ENCODE assay signal across 13 mouse cellular contexts in genomic region chr7:135580306-135581091, GRCm38 (mm10). TPM values are rescaled to one million over a fixed set of nuclear protein-coding genes. Genes with fewer than 3 reads are reported as not detected.
DNase-seq lines count a peak whose midpoint lies in the region; ATAC-seq and TF ChIP-seq lines count a peak whose summit lies in the region.
"Had no signal": no experiment of that assay in that cellular context is flagged by ENCODE, and none has a peak within 500 bp of the region (broad histone marks: within the 10 kb centered on the region; RNA-seq: fewer than 3 reads in every experiment).

No protein-coding gene starts in this region.

- peaks cover 16 to 46% of the 10 kb centered on the region in 2 experiments for H3K4me1 ChIP-seq in liver, embryonic 14.5 days (replicated peaks; ENCODE audit: control insufficient read depth in 2 of 2, insufficient read depth in 2 of 2, low read length in 1 of 2)
- H3K4me1 ChIP-seq in hindbrain, embryonic 10.5 days (replicated peaks) = peaks cover 11% of the 10 kb centered on the region; the same call in 1 of the 2 replicates
- peaks cover 14% of the 10 kb centered on the region for H3K4me1 ChIP-seq in embryonic facial prominence, embryonic 10.5 days
- H3K4me1 ChIP-seq: limb, embryonic 13.5 days had no signal

- no peak for TF ChIP-seq EP300 in liver, embryonic 14.5 days (IDR thresholded peaks at IDR 0.05; ENCODE audit: low read depth)

- no peak overlapping the region for H3K9ac ChIP-seq in liver, embryonic 14.5 days (replicated peaks)
- H3K9ac ChIP-seq: limb, embryonic 13.5 days had no signal

- no peak overlapping the region for H3K4me3 ChIP-seq in liver, embryonic 14.5 days (ENCODE audit: insufficient read depth in 1 of 2, low read depth in 2 of 2, low read length in 2 of 2)
- no peak overlapping the region for H3K4me3 ChIP-seq in hindbrain, embryonic 10.5 days
- H3K4me3 ChIP-seq in embryonic facial prominence, embryonic 10.5 days = no peak overlapping the region
- H3K4me3 ChIP-seq: limb, embryonic 13.5 days had no signal

- 18% methylated on average over 7 of the region's 7 CpGs for WGBS in liver, embryonic 14.5 days (ENCODE audit: insufficient replicate concordance)
- 83% methylated on average over 7 of the region's 7 CpGs for WGBS in hindbrain, embryonic 10.5 days
- WGBS in embryonic facial prominence, embryonic 10.5 days = 83% methylated on average over 7 of the region's 7 CpGs

- peak overlapping the region; percentile 31; the same call in 1 of the 2 replicates for H3K4me2 ChIP-seq in liver, embryonic 14.5 days (ENCODE audit: low read depth)
- H3K4me2 ChIP-seq: limb, embryonic 13.5 days had no signal

- no peaks in the 10 kb centered on the region for H3K36me3 ChIP-seq in liver, embryonic 14.5 days (replicated peaks; ENCODE audit: control insufficient read depth, insufficient read depth, low read depth)
- H3K36me3 ChIP-seq in hindbrain, embryonic 10.5 days = no peaks in the 10 kb centered on the region
- no peaks in the 10 kb centered on the region for H3K36me3 ChIP-seq in embryonic facial prominence, embryonic 10.5 days (replicated peaks)
- H3K36me3 ChIP-seq: limb, embryonic 13.5 days had no signal

- TF ChIP-seq CTCF in liver, embryonic 14.5 days (IDR thresholded peaks at IDR 0.05; ENCODE audit: low read depth) = no peak

- peak overlapping the region; percentile 27; the same call in 1 of the 2 replicates for H3K27ac ChIP-seq in liver, embryonic 14.5 days
- no peak overlapping the region for H3K27ac ChIP-seq in hindbrain, embryonic 10.5 days
- no peak overlapping the region for H3K27ac ChIP-seq in embryonic facial prominence, embryonic 10.5 days (replicated peaks)
- H3K27ac ChIP-seq: limb, embryonic 13.5 days had no signal

- intact Hi-C loops in left cerebral cortex, postnatal 4 days (cut with DNase I) = no loop called here

- H3K9me3 ChIP-seq in liver, embryonic 14.5 days (ENCODE audit: control insufficient read depth, low read length) = no peaks in the 10 kb centered on the region
- no peaks in the 10 kb centered on the region for H3K9me3 ChIP-seq in hindbrain, embryonic 10.5 days
- no peaks in the 10 kb centered on the region for H3K9me3 ChIP-seq in embryonic facial prominence, embryonic 10.5 days
- H3K9me3 ChIP-seq: limb, embryonic 13.5 days had no signal

- ATAC-seq in liver, embryonic 14.5 days (ENCODE audit: insufficient read depth) = peak; percentile 87
- ATAC-seq: forebrain, embryonic 14.5 days had no signal

- H3K27me3 ChIP-seq in liver, embryonic 14.5 days (ENCODE audit: control insufficient read depth, insufficient read depth, low read length) = no peaks in the 10 kb centered on the region
- H3K27me3 ChIP-seq in hindbrain, embryonic 10.5 days (ENCODE audit: insufficient read depth, poor library complexity, severe bottlenecking) = no peaks in the 10 kb centered on the region
- no peaks in the 10 kb centered on the region for H3K27me3 ChIP-seq in embryonic facial prominence, embryonic 10.5 days (replicated peaks; ENCODE audit: low read depth, poor library complexity, severe bottlenecking)

- DNase-seq in left cerebral cortex, adult 9 months (ENCODE audit: low spot score in 2 of 2) = peak; percentile 30 to 65
- no peak for DNase-seq in left cerebral cortex, postnatal 4 days
- peak; percentile 60 to 68 for DNase-seq in frontal cortex, postnatal 36 days (ENCODE audit: low spot score in 2 of 2)
- no peak for DNase-seq in liver, embryonic 14.5 days (ENCODE audit: low read depth in 3 of 3, low spot score in 3 of 3)
- DNase-seq in thymus, postnatal 10 days (ENCODE audit: low spot score in 2 of 2) = peak; percentile 8 to 20
- no peak for DNase-seq in Muller cell, postnatal 12 days (ENCODE audit: inconsistent ontology term)
- no peak for DNase-seq in hindbrain, embryonic 10.5 days (ENCODE audit: low spot score)
- no peak for DNase-seq in embryonic facial prominence, embryonic 10.5 days (ENCODE audit: low spot score)
- DNase-seq: adrenal gland, postnatal 36 days; cerebellum, postnatal 14 days had no signal

RNA-seq across cellular contexts. Expression of gene Ptpre, which starts 43.2 kb away (rescaled TPM):
- 10 to 100 TPM; 25.1 to 26.2 TPM for total RNA-seq in left cerebral cortex, postnatal 4 days (2021)
- 1.5 and 1.9 TPM in 2 replicates for polyA plus RNA-seq in liver, embryonic 14.5 days (2012; rRNA removed)
- polyA plus RNA-seq in liver, embryonic 14.5 days (2014; fragmentation: Nextera tagmentation; extraction: Ambion mirVana) = 1.7 and 1.8 TPM in 2 replicates
- 0.68 and 0.85 TPM in 2 replicates for polyA plus RNA-seq in hindbrain, embryonic 10.5 days (2016; fragmentation: Nextera tagmentation; extraction: Ambion mirVana)
- 0.68 and 1.0 TPM in 2 replicates for polyA plus RNA-seq in embryonic facial prominence, embryonic 10.5 days (2016; fragmentation: Nextera tagmentation; extraction: Ambion mirVana)

RNA-seq across cellular contexts. Expression of gene Clrn3, which starts 52.0 kb away (rescaled TPM):
- total RNA-seq in left cerebral cortex, postnatal 4 days (2021) = not detected
- polyA plus RNA-seq in liver, embryonic 14.5 days (2012; rRNA removed) = 0.02 TPM in 1 of 2 replicates, not detected in the other
- polyA plus RNA-seq in liver, embryonic 14.5 days (2014; fragmentation: Nextera tagmentation; extraction: Ambion mirVana) = not detected in 2 replicates
- polyA plus RNA-seq in hindbrain, embryonic 10.5 days (2016; fragmentation: Nextera tagmentation; extraction: Ambion mirVana) = not detected in 2 replicates
- polyA plus RNA-seq in embryonic facial prominence, embryonic 10.5 days (2016; fragmentation: Nextera tagmentation; extraction: Ambion mirVana) = not detected in 2 replicates
- total RNA-seq: adrenal gland, postnatal 36 days had no signal
- polyA plus RNA-seq: forebrain, embryonic 14.5 days; hindbrain, embryonic 11.5 days; limb, embryonic 13.5 days had no signal

Comparison
In these comparisons a context has a peak if more than half of its experiments do, and no peak if none do; other contexts are left out.
1. DNase-seq: peak in left cerebral cortex, adult 9 months (2 of 2), frontal cortex, postnatal 36 days (2 of 2) and thymus, postnatal 10 days (2 of 2); none in left cerebral cortex, postnatal 4 days (single experiment), liver, embryonic 14.5 days (0 of 3), Muller cell, postnatal 12 days (single experiment), hindbrain, embryonic 10.5 days (single experiment) and embryonic facial prominence, embryonic 10.5 days (single experiment).